Mouse (Mus musculus) liver, adult 2 months (tissue): ENCODE measurements at regions not wholly inside any gene's neighbourhood (a gene's known extent, or its start where the extent isn't known, plus 50 kb on each side); places are given as distances from the start of the nearest gene placed in this dataset.

ENCODE experiments used
- CTCF ChIP-seq: fragments of 200-500 bp; IDR thresholded peaks from 2 replicates; pipeline ENCODE4 v1.5.1; 2011; ENCODE audit warnings: low read depth, low read length, control low read depth
- POLR2A ChIP-seq: fragments of 200-500 bp; IDR thresholded peaks from 2 replicates; pipeline ENCODE4 v1.6.1; 2011; ENCODE audit warnings: low read length, control low read depth; ENCODE audit not compliant: insufficient read depth; ENCODE audit errors: extremely low read depth

DNA sequence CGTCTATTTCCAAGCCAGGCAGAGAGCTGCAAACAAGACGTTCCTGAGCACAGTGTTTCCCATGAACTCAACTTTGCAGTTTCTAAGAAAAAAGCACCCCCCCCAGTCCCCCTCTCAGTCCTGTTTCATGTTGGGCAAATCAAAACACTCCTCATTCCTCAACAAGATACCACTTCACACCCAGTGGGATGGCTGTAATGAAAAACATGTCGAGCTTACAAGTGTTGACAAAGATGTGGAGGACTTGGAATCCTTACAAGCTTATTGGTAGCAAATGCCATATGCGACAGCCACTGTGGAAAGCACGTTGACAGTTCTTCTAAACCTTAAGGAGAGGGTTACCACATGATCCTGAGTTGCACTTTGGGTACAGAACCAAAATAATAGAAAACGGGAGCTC, 742.9 kb upstream of the Gm19410 start:
- TF ChIP-seq CTCF (no peak), POLR2A (no peak)
